Mouse (Mus musculus) limb, embryonic 14.5 days (tissue): Measurements from ENCODE around the gene Atcay. TPM values are rescaled to one million over a fixed set of nuclear protein-coding genes. Genes with fewer than 3 reads are reported as not detected.
A peak's percentile ranks its signal among the peaks of the same experiment; 100 is the strongest.
"Not testable (repeated sequence)": the region's sequence is repeated elsewhere in the genome, so short reads cannot be mapped to it uniquely, and the experiment has no call there.

Source experiments
- ATAC-seq: fragments of 200-750 bp; cut with Nextera tagmentation; 2 replicates; pipeline ENCODE4 v1.8.0; 2017; ENCODE audit warnings: low read depth, moderate number of reproducible peaks, moderate TSS enrichment; ENCODE audit not compliant: low FRiP score
- DNase-seq: peaks from one replicate; pipeline ENCODE4 v3.0.0-alpha.2; 2015; ENCODE audit warnings: low spot score
- H3K27ac ChIP-seq: fragments of 300-500 bp; sonication (generic); replicated peaks from 2 replicates; pipeline ENCODE4 v1.5.1; 2014; ENCODE audit warnings: low read depth, mild to moderate bottlenecking, low read length, moderate library complexity, mixed read lengths
- H3K27me3 ChIP-seq: fragments of 300-500 bp; sonication (generic); 2 replicates; pipeline ENCODE4 v1.6.1; 2014; ENCODE audit warnings: low read length, mixed read lengths; ENCODE audit not compliant: control insufficient read depth, insufficient read depth
- H3K36me3 ChIP-seq: fragments of 300-500 bp; sonication (generic); 2 replicates; pipeline ENCODE4 v1.6.1; 2014; ENCODE audit warnings: mild to moderate bottlenecking, low read length, moderate library complexity, mixed read lengths; ENCODE audit not compliant: control insufficient read depth, insufficient read depth
- H3K4me1 ChIP-seq: fragments of 300-500 bp; sonication (generic); 2 replicates; pipeline ENCODE4 v1.6.1; 2014; ENCODE audit warnings: antibody characterized with exemption, low read length, mixed read lengths; ENCODE audit not compliant: control insufficient read depth, insufficient read depth
- H3K4me2 ChIP-seq: fragments of 300-500 bp; sonication (generic); replicated peaks from 2 replicates; pipeline ENCODE4 v1.6.1; 2014; ENCODE audit warnings: low read depth, mild to moderate bottlenecking, low read length, moderate library complexity; ENCODE audit not compliant: severe bottlenecking
- H3K4me3 ChIP-seq: fragments of 300-500 bp; sonication (generic); replicated peaks from 2 replicates; pipeline ENCODE4 v1.5.1; 2014; ENCODE audit warnings: low read length
- H3K9ac ChIP-seq: fragments of 300-500 bp; sonication (generic); 2 replicates; pipeline ENCODE4 v1.6.1; 2014; ENCODE audit warnings: mild to moderate bottlenecking, low read depth, low read length, moderate library complexity; ENCODE audit not compliant: severe bottlenecking
- H3K9me3 ChIP-seq: fragments of 300-500 bp; sonication (generic); 2 replicates; pipeline ENCODE4 v1.6.1; 2016; ENCODE audit warnings: low read length; ENCODE audit not compliant: control insufficient read depth
- POLR2A ChIP-seq: fragments of 200-500 bp; IDR thresholded peaks from 2 replicates; pipeline ENCODE4 v1.8.0; 2012; ENCODE audit warnings: inconsistent platforms, mild to moderate bottlenecking, moderate library complexity, borderline replicate concordance; ENCODE audit not compliant: insufficient read depth, insufficient read length; ENCODE audit errors: extremely low read depth
- WGBS: fragments of 180-500 bp; shearing (Covaris S2); extraction: QIAGEN DNeasy Blood & Tissue Kit; methylation state at CpG from one replicate; pipeline ENCODE4 v1.1.7; 2014; 5-methylcytosine and 5-hydroxymethylcytosine counted together
- polyA plus RNA-seq, 2 experiments: library from polyadenylated mRNA; depleted of rRNA in 1 of 2; stranded (reverse) in 1 of 2; unstranded in 1 of 2; fragments of >200 nt; fragmentation: Nextera tagmentation in 1 of 2; extraction: Ambion mirVana in 1 of 2; gene quantifications; 2 replicates each; pipeline versions ENCODE4 v1.2.1 to v1.2.3; 2012 to 2014

The Atcay gene
- polyA plus RNA-seq, 2 experiments = 0.67 TPM; not detected in 1

GRCm38 (mm10) chr10:81217964-81218363 lies 12.7 kb downstream of the Atcay start:
- peak; percentile 30 for DNase-seq
- H3K4me1 ChIP-seq = no peaks in the 10 kb centered on the region
- no peaks in the 10 kb centered on the region for H3K27me3 ChIP-seq
- no peak overlapping the region for H3K9ac ChIP-seq
- H3K4me3 ChIP-seq = no peak overlapping the region
- ATAC-seq = no peak
- H3K36me3 ChIP-seq = no peaks in the 10 kb centered on the region
- H3K9me3 ChIP-seq = no peaks in the 10 kb centered on the region
- no peak overlapping the region for H3K27ac ChIP-seq
- 26% methylated on average over 7 of the region's 7 CpGs for WGBS
- H3K4me2 ChIP-seq = no peak overlapping the region
- TF ChIP-seq POLR2A = no peak

- WGBS = 40% methylated on average over 1 of the region's 1 CpGs
- DNase-seq = not testable (repeated sequence)
These were observed 13.4 kb downstream of the Atcay start for GRCm38 (mm10) chr10:81217267-81217666.

GRCm38 (mm10) chr10:81216810-81217209 lies 13.8 kb downstream of the Atcay start:
- Histone ChIP-seq H3K4me3 (no peak overlapping the region), H3K36me3 (no peaks in the 10 kb centered on the region), H3K4me1 (no peaks in the 10 kb centered on the region), H3K9me3 (no peaks in the 10 kb centered on the region), H3K27ac (no peak overlapping the region), H3K9ac (no peak overlapping the region), H3K4me2 (no peak overlapping the region), H3K27me3 (no peaks in the 10 kb centered on the region)
- WGBS = 83% methylated on average over 6 of the region's 6 CpGs
- ATAC-seq = peak; percentile 23; the same call in 1 of the 2 replicates
- no peak for TF ChIP-seq POLR2A
- no peak for DNase-seq

More at GRCm38 (mm10) chr10:81217267-81217666, 13.4 kb downstream of the Atcay start:
- H3K9me3 ChIP-seq, H3K4me1 ChIP-seq, H3K36me3 ChIP-seq, H3K27ac ChIP-seq, H3K4me2 ChIP-seq, H3K4me3 ChIP-seq, ATAC-seq, H3K27me3 ChIP-seq, H3K9ac ChIP-seq: not testable (repeated sequence)

- TF ChIP-seq POLR2A = no peak
- ATAC-seq (no peak), DNase-seq (no peak)
- H3K9ac ChIP-seq = no peak overlapping the region
- no peak overlapping the region for H3K27ac ChIP-seq
- no peak overlapping the region for H3K4me3 ChIP-seq
- no peak overlapping the region for H3K4me2 ChIP-seq
- no peaks in the 10 kb centered on the region for H3K36me3 ChIP-seq
- 77% methylated on average over 6 of the region's 6 CpGs for WGBS
- H3K27me3 ChIP-seq = no peaks in the 10 kb centered on the region
- H3K4me1 ChIP-seq = no peaks in the 10 kb centered on the region
- no peaks in the 10 kb centered on the region for H3K9me3 ChIP-seq
These were observed 14.4 kb downstream of the Atcay start for GRCm38 (mm10) chr10:81216260-81216659.

GRCm38 (mm10) chr10:81210154-81210553 lies 20.5 kb downstream of the Atcay start:
- no peak overlapping the region for H3K4me3 ChIP-seq
- DNase-seq = no peak
- H3K4me1 ChIP-seq = no peaks in the 10 kb centered on the region
- WGBS = 94% methylated on average over 5 of the region's 5 CpGs
- no peaks in the 10 kb centered on the region for H3K27me3 ChIP-seq
- no peak for TF ChIP-seq POLR2A
- no peak overlapping the region for H3K27ac ChIP-seq
- no peak for ATAC-seq
- no peak overlapping the region for H3K9ac ChIP-seq
- H3K9me3 ChIP-seq = 0 out of 2 replicates have a peak, but pooled peaks cover 4% of the 10 kb centered on the region
- H3K4me2 ChIP-seq = no peak overlapping the region
- H3K36me3 ChIP-seq = no peaks in the 10 kb centered on the region

- H3K4me1 ChIP-seq = no peaks in the 10 kb centered on the region
- H3K9me3 ChIP-seq = no peaks in the 10 kb centered on the region
- TF ChIP-seq POLR2A = no peak
- no peaks in the 10 kb centered on the region for H3K36me3 ChIP-seq
- no peak overlapping the region for H3K4me2 ChIP-seq
- DNase-seq = no peak
- no peaks in the 10 kb centered on the region; the same call in 1 of the 2 replicates for H3K27me3 ChIP-seq
- no peak overlapping the region for H3K9ac ChIP-seq
- ATAC-seq = no peak
- WGBS = 76% methylated on average over 4 of the region's 4 CpGs
- H3K27ac ChIP-seq = no peak overlapping the region
- H3K4me3 ChIP-seq = no peak overlapping the region
These were observed 26.5 kb downstream of the Atcay start for GRCm38 (mm10) chr10:81204137-81204536.
